Mouse (Mus musculus): ENCODE data around the gene Wdfy4. TPM values are rescaled to one million over a fixed set of nuclear protein-coding genes. Genes with fewer than 3 reads are reported as not detected.

Wdfy4 gene
- total RNA-seq (2014; fragmentation: Nextera tagmentation) (8.6 and 18.4 TPM in 2 replicates), total RNA-seq (2017) (6.5 and 18.9 TPM in 2 replicates)

DNA sequence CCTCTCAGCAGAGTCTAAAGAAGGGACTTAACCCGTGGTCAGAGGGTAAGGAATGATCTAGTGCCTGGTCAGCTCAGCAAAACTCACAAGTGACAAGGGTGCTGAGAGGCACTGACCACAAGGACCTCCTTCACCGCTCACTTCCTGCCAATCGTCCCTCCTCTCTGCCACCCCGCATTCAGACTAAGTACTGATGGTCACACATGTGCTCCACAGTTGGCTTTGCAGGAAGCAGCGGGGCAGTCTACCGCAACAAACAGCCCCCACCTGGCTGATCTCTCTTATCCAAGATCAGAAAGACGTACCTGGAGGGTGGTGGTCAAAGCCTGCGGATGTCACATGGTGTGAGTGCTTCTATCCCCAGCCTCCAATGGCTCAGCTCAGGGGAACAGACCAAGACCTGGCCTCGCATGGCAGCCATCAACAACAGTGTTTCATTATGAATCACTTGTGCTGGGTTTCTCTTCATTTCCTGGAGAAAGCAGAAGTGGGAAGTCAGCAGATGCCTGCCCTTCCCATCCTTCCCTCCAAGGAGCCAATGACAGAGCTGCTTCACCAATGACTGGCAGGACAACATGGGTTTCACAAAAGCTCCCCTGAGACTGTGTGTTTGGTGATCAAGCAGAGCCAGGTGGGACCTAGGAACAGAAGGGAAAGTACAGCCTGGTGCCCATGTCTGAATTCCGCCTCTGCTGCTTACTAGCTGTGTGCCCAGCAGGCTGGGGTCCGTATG is at the start of gene Wdfy4:
TSS of gene Wdfy4 (minus strand) at position 441 of the 733 bp plus-strand sequence.
- peak; percentile 82 for ATAC-seq (replicated peaks; ENCODE audit: low FRiP score, low TSS enrichment, poor library complexity, severe bottlenecking)

DNA sequence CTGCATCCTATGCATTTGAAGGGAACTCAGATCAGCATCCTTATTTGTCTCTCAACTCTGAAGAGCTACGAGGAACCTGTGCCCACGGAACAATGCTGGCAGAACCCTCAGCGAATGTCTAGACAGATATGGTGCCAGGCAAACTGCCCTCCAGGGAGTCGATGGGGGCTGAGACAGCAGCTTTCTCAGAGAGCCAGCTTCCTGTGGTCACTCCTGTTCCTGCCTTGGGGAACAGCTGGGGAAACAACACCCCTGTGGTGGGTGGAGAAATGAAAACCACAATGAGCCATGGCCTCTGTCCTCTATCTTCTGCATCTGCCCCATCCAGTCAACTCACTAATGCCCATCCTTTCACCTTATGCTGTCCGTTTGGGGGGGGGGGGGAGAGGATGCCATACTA is 46.7 kb upstream of the Wdfy4 start:
- ATAC-seq (replicated peaks; ENCODE audit: low FRiP score, low TSS enrichment, poor library complexity, severe bottlenecking), result no peak

DNA sequence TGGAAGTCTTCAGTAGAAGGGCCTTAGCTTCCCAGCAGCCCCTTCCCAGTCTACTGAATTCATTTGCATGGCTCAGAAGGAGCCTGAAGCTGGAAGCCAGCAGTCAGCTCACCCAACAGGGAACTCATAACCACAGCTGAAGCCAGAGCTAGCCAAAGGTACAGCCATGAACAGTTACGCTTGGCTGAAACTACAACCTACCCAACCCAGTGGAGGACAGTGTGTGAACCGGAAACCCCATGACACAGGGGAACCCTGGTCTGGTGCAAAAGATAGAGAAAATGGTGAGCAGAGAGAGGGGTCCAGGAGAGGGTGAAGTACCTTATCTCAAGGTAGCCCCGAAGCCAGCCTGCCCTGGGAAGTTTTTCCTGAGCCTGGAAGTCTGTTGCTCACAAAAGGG is 46.0 kb upstream of the Wdfy4 start:
- no peak for ATAC-seq (replicated peaks; ENCODE audit: low FRiP score, low TSS enrichment, poor library complexity, severe bottlenecking)

DNA sequence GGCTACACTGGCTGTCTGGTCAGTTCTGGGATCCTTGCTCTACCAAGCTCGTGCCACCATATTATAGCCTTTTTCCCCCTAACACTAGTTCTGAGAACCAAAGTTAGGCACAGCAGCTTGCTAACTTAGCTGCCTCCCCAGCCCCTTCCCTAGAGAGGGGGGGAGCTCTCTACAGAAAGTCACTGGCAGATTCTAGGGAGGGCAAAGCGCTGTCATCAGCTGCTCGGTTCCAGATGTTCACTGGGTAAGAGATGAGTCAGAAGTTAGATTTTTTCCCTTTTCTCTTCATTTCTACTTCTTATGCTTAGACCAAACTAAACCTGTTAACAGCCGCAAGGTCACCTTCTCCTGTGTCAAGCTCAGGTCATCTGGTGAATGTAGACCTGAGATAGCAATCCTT is 45.4 kb upstream of the Wdfy4 start:
- ATAC-seq (replicated peaks; ENCODE audit: low FRiP score, low TSS enrichment, poor library complexity, severe bottlenecking), result no peak

DNA sequence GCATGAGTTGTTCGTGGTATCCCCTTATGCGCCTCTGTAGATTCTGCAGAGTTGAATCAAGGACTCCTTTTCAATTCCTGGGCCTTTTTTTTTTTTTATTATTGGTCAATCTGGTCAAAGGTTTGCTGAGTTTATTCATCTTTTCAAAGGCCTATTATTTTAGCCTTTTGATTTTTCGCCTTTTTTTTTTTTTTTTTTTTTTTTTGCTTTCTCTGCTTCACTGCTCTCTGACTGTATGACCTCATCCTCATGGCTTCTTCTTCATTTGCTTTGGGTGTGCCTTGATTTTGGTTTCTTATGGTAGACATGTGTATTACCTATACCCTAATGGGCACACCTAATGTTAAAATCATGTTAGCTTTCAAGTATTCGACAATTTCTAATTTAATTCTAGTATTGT is 39.9 kb upstream of the Wdfy4 start:
- no peak for ATAC-seq (replicated peaks; ENCODE audit: low FRiP score, low TSS enrichment, poor library complexity, severe bottlenecking)

DNA sequence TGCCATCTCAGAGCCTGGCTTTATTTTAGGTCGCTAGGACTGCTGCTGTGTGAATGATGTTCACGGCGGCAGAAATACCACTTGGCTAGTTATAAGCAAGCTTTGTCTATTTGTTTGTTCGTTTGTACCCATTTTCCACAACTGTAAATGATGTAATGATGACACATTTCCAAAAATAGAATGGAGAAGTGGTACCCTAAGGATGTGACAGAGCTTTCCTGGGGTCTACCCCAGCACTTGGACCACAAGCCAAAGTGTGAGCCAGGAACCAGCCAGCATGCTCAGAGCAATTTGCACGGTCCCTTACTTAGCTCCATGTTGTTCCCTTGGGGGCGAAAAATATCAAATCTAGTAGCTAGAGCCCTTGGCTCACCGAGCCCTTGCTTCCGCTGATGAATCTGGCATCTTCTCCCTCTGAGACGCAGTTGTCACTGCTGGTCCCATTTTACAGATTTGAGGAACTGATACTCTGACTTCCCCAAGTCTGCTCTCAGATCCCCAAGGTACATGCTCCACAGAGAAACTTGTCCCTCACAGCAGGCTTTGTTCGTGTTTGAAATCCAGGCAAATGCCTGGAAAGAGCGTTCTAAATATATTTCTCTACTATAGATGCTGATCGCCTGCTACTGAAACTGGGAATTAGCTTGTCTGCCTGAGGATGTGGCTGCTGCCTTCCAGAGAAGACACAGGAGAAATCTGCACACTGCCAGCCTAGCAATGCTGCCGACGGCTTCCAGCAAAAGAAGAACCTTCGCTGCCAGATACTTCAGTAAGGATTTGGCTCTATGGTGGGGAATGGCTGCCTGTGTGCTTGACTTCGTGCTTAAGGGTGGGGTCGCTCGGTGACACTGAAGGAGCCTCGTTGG is 31.3 kb upstream of the Wdfy4 start:
- no peak for ATAC-seq (replicated peaks; ENCODE audit: low FRiP score, low TSS enrichment, poor library complexity, severe bottlenecking)

DNA sequence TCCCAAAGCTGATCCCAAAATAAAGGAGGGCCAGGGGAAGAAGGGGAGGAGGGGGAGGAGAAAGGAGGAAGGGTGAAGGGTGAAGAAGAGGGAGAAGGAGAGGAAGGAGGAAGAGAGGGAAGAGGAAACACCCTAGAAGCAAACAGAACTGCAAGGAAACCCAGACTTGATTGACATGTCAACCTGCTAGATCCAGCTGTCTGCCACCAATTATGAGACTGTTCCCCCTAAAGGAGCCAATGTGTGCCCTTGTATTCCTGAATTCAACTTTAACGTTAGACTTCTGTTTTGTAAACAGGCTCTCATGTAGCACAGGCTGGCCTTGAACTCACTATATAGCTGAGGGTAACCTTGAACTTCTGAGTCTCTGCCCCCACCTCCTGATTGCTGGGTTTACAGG is 29.9 kb upstream of the Wdfy4 start:
- no peak for ATAC-seq (replicated peaks; ENCODE audit: low FRiP score, low TSS enrichment, poor library complexity, severe bottlenecking)

DNA sequence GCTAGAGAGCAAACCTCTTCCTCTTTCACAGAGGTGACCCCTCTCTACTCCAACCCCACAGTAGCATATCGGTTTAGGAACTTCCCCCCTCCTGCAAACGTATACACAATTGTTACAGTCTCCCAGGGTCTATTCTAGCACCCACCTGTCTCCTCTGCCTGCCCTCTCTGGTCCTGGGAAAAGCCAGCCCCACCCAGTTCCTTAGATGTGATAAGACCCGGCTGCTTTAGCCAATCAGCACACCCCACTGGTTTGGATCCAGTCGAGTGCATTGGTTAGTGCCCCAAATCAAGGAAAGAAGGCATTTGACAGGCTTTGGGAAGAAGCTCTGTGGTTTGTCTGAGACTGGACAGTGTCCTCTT is 29.4 kb upstream of the Wdfy4 start:
- ATAC-seq (replicated peaks; ENCODE audit: low FRiP score, low TSS enrichment, poor library complexity, severe bottlenecking), result no peak; the same call in 1 of the 2 replicates

DNA sequence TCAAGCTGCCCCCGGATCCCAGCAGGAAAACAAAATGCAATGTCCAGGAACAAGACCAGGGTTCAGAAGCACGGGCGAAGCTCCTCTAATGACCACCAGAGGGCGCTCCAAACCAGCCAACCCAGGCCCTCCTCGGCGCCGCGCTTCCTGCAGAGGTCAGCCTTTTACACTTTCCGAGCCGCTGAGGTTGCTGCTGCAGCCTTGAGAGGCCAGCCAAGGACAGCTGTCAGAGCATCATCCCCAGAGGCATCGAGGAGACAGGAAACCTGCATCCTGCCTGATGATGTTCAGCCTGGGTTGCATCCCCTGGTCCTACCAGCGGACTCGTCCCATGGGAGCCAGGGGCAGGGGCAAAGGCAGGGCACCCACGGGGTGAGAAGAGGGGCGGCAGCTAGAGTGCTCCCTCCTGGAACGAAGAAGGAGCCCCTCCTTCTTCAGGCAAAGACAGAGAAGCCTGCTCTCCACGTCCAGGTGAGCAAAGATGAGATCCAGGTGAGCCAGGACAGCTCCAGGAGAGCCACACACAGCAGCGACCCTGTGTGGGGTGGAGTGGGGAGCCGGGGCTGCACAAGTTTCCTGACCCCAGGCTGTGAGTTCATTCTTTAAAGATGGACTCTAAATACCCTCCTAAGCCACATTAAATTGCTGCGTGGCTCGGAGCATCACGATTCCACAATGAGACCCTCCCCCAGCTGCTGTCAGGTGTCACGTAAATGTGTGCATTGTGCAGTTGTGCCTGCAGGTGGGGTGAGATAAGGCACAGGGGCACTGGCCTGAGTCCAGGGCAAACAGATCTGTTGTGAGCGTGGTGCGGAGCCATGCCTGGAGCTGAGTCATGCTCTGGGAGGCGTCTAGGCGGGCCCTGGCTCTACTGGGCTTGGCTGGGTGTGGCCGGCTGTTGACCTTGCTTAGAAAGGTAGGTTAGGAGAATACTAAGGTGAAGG is 28.8 kb upstream of the Wdfy4 start, which contains the start of gene Arhgap22:
TSS of gene Arhgap22 (plus strand) at position 204 of the 944 bp plus-strand sequence.
- ATAC-seq (replicated peaks; ENCODE audit: low FRiP score, low TSS enrichment, poor library complexity, severe bottlenecking), result peak; percentile 91

DNA sequence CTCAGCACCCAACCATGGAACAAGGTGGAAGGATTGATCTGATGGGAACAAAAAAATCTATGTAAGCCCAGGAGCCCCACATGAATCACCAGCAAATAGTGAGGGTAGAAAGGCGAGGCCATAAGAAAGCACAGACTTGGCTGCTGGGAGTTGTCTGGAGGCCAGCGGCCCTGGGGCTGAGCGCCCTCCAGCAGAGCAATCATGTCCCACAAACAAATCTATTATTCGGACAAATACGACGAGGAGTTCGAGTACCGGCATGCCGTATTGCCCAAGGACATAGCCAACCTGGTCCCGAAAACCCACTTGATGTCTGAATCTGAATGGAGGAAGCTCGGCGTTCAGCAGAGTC is 27.6 kb upstream of the Wdfy4 start:
- no peak for ATAC-seq (replicated peaks; ENCODE audit: low FRiP score, low TSS enrichment, poor library complexity, severe bottlenecking)

DNA sequence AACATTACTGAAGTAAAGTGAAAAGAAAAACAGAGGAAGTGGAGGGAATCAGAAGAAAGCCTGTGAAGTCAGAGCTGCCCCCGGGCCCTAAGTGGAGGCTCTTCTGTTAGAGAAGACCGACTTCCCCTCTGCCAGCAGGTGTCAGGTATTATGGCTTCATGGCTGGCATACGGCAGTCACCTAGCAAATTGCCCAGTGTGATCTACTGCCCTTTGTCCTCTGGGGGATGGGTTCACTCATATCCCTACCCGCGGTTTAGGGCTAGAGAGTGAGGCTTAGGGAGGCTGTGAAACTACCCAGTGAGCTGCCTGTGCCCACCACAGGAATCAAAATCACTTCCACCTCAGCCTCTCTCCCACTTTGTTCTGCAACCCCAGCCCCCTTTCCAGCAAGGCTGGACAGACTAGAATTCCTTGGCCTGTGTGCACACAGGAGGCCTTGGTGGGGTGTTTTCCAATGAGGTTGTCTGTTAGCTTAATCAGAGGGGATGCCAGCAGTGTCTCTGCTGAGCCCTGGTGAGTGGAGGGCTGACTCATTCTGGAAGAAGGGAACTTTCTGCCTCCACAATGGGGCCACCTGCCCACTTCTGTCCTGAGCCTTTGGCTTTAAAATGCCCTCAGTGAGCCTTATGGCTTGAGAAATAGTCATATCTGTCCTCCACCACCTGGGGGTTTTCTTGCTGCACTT is 27.1 kb upstream of the Wdfy4 start:
- no peak for ATAC-seq (replicated peaks; ENCODE audit: low FRiP score, low TSS enrichment, poor library complexity, severe bottlenecking)

DNA sequence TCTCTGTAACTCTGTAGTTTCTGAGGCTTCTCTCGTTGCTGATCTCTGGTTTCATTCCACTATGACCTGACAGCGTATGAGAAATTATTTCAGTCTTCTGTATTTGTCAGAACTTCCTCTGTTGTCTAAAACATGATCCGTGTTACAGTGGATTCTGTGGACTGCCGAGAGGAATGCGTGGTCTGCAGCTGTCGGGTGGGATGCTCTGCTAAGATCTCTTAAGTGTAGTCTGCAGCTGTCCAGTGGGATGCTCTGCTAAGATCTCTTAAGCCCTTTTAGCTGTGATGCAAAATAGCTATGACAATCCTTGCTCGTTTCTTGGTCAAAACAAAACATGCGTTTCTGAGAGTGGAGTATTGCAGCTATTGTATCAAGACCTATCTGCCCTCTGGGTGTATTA is 25.5 kb upstream of the Wdfy4 start:
- no peak for ATAC-seq (replicated peaks; ENCODE audit: low FRiP score, low TSS enrichment, poor library complexity, severe bottlenecking)

DNA sequence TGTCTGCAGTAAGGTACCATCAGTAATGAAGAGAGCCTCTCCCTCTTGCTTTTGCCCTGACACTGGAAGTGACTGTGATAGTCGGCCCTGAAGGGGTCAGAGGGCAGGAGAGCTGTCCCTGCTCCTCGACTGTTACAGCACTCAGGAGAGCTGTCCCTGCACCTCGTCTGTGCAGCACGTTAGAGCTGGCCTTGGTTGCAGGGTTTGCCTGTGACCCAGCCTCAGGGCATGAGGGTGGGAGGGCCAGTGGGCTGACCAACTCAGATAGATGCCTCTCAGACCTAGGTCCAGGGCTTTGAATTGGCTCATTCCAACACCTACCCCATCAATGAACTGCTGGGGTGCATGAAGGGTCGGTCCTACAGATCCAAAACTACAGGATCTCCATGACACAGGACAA is 23.0 kb upstream of the Wdfy4 start:
- ATAC-seq (replicated peaks; ENCODE audit: low FRiP score, low TSS enrichment, poor library complexity, severe bottlenecking), result no peak

DNA sequence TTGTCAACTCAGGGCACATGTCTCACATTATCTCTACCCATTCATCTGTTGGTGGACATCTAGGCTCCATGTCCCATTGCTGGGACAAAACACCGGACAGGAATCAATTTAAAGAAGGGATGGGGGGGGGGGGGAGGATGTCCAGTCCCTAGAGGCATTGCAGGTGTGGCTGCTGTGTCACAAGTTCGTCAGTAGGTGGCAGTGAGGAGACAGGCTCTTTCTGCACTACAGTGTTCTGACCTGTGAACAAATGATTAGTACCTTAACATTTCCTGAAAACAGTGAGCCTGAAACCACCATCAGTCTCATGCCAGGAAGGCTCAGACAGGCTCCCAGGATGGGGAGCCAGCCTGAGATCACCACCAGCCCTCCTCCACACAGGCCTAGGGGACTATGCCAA is 21.7 kb upstream of the Wdfy4 start:
- ATAC-seq (replicated peaks; ENCODE audit: low FRiP score, low TSS enrichment, poor library complexity, severe bottlenecking), result peak; percentile 51

DNA sequence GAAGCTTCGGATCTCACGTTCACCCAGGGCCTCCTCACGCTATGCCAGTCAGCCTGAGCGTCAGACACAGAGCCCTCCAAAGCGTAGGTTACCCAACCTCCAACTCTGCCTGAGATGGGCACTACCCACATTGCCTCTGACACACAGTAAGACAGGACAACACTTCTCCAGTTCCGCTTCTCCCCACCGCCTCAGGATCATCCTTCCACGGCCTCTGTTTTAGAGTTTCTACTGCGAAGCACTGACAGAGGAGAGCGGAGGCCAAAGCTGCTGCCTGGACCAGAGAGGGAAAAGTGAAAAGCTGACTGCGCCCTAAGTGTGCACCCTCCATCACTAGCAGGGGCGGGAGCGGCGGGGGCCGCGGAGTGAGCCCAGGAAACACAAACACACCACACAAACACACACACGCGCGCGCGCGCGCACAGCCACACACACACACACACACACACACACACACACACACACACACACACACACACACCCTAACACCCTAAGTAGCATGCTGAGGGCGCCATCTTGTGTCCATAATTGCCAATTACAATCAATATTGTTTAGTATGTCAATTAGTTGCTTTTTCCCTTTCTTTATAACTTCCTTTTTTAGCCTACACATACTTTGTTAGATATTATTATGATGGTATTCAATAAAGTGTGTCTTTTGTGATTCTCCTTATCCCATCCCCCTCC is 20.1 kb upstream of the Wdfy4 start:
- no peak for ATAC-seq (replicated peaks; ENCODE audit: low FRiP score, low TSS enrichment, poor library complexity, severe bottlenecking)

DNA sequence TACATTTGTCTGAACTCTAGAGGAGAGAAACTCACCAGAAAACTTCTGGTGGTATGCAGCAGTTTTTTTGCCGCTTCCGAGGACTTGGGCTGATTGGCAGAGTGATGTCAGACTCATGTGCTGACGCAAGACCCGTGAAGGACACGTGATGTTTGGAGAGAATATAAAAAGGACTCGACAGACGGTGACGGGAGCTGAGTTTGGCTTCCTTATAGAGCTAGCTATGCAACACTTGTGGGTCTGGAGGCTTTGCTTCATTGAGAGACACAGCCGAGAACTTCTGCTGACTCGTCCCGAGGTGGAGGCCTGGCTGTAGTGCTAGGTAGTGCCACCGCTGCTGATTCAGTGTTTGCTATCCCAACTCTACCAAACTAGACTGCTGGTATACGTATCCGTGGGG is 18.5 kb upstream of the Wdfy4 start:
- ATAC-seq (replicated peaks; ENCODE audit: low FRiP score, low TSS enrichment, poor library complexity, severe bottlenecking), result no peak

DNA sequence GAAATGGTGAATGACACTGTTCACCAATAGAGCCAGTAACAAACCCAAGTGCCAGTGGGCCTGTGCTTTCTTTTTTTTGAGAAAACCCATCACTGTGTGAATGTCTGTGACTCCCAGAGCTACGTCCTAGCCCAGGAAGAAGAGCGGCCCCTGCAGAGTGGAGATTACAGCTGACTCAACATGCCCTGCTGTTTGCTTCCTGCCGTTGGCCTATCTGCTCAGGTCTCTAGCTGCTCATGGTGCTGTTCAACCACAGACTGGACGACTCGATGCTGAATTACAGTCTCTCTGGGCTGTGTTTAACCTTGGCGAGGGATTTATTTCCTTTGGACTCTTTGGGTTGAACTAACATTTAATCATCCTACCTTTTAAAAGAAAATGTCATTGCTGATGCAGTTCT is 17.6 kb upstream of the Wdfy4 start:
- peak; percentile 71 for ATAC-seq (replicated peaks; ENCODE audit: low FRiP score, low TSS enrichment, poor library complexity, severe bottlenecking)

DNA sequence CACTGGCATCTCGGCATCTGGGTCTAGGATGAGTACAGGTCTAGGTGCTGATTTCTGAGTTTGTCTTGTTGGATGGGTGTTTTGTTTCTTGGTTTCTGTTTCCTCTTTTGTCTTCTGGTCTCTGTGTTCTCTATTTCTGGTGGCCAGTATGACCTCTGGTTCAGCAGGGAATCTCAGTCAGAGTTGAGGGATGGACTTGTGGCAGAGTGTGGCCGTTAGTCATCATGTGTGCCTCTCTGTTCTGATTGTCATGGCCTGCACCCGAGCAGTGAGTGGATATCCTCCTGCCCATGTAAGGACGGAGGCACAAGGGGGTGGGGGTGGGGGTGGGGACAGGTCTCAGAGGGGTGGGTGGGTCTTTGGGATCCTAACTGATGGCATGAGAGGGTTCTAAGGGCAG is 16.9 kb upstream of the Wdfy4 start:
- ATAC-seq (replicated peaks; ENCODE audit: low FRiP score, low TSS enrichment, poor library complexity, severe bottlenecking), result no peak

DNA sequence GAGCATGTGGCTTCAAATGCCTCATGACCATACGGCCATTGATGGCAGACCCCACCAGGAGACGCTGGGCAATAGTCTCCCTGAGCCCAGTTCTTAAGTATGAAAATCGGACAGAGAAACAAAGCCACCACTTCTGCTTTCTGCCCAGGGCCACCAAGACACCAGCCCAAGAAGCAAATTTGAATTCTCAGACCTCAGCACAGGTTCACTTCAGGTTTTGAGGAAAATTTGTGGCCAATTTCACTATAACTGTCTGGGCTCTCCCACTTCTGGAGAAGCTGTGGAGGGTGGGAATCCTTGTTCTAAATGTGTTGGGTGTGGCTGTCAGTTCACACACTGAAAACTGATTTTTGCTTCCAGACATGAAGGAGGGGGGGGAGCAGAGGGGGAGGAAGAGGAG is 8.9 kb upstream of the Wdfy4 start:
- ATAC-seq (replicated peaks; ENCODE audit: low FRiP score, low TSS enrichment, poor library complexity, severe bottlenecking), result no peak

All from megakaryocyte-erythroid progenitor cell, adult 5-6 weeks (primary cell).